Mouse (Mus musculus) lung, postnatal 0 days (tissue): ENCODE measurements around the gene Rasa1. TPM values are rescaled to one million over a fixed set of nuclear protein-coding genes. Genes with fewer than 3 reads are reported as not detected.
A peak's percentile ranks its signal among the peaks of the same experiment; 100 is the strongest.

ENCODE experiments used
- ATAC-seq: fragments of 200-750 bp; cut with Nextera tagmentation; 2 replicates; pipeline ENCODE4 v1.8.0; 2017; ENCODE audit warnings: moderate library complexity
- DNase-seq: peaks from one replicate; pipeline ENCODE4 v3.0.0-alpha.2; 2016; ENCODE audit warnings: low spot score
- H3K27ac ChIP-seq: fragments of 300-500 bp; sonication (generic); 2 replicates; pipeline ENCODE4 v1.5.1; 2014; ENCODE audit warnings: antibody characterized with exemption, mild to moderate bottlenecking, low read length, mixed read lengths
- H3K27me3 ChIP-seq: fragments of 300-500 bp; sonication (generic); replicated peaks from 2 replicates; pipeline ENCODE4 v1.6.1; 2014; ENCODE audit warnings: low read length, mixed read lengths; ENCODE audit not compliant: insufficient read depth
- H3K36me3 ChIP-seq: fragments of 300-500 bp; sonication (generic); 2 replicates; pipeline ENCODE4 v1.6.1; 2014; ENCODE audit warnings: low read length, mixed read lengths; ENCODE audit not compliant: insufficient read depth
- H3K4me1 ChIP-seq: fragments of 300-500 bp; sonication (generic); 2 replicates; pipeline ENCODE4 v1.6.1; 2014; ENCODE audit warnings: antibody characterized with exemption, low read depth, low read length, mixed read lengths; ENCODE audit not compliant: insufficient read depth
- H3K4me2 ChIP-seq: fragments of 300-500 bp; sonication (generic); replicated peaks from 2 replicates; pipeline ENCODE4 v1.6.1; 2014; ENCODE audit warnings: low read depth, mild to moderate bottlenecking, low read length, moderate library complexity, mixed read lengths
- H3K4me3 ChIP-seq: fragments of 300-500 bp; sonication (generic); 2 replicates; pipeline ENCODE4 v1.5.1; 2014; ENCODE audit warnings: low read depth, low read length
- H3K9ac ChIP-seq: fragments of 300-500 bp; sonication (generic); replicated peaks from 2 replicates; pipeline ENCODE4 v1.6.1; 2014; ENCODE audit warnings: low read depth, mild to moderate bottlenecking
- H3K9me3 ChIP-seq: fragments of 300-500 bp; sonication (generic); 2 replicates; pipeline ENCODE4 v1.6.1; 2016; ENCODE audit warnings: low read length, mixed read lengths
- CTCF ChIP-seq: IDR thresholded peaks from 2 replicates; pipeline ENCODE4 v1.5.1; 2016; ENCODE audit warnings: antibody characterized with exemption, mild to moderate bottlenecking
- EP300 ChIP-seq: IDR thresholded peaks from 2 replicates; pipeline ENCODE4 v1.6.1; 2016; ENCODE audit warnings: antibody characterized with exemption, mild to moderate bottlenecking, control low read depth
- WGBS: fragments of 180-500 bp; shearing (Covaris S2); extraction: QIAGEN DNeasy Blood & Tissue Kit; methylation state at CpG from one replicate; pipeline ENCODE4 v1.1.7; 2014; 5-methylcytosine and 5-hydroxymethylcytosine counted together
- polyA plus RNA-seq: library from polyadenylated mRNA; unstranded; fragments of >200 nt; fragmentation: Nextera tagmentation; extraction: Ambion mirVana; gene quantifications from 2 replicates; pipeline ENCODE4 v1.2.1, GENCODE M21; 2015

Gene Rasa1
- polyA plus RNA-seq, 1 experiment from 2014 or later = 44.0 TPM

GRCm38 (mm10) chr13:85218656-85219055 lies 70.3 kb downstream of the Rasa1 start:
- 74% methylated on average over 4 of the region's 4 CpGs for WGBS
- peaks cover 6% of the 10 kb centered on the region; the same call in 1 of the 2 replicates for H3K36me3 ChIP-seq
- no peak overlapping the region for H3K27ac ChIP-seq
- H3K4me1 ChIP-seq = no peaks in the 10 kb centered on the region
- no peaks in the 10 kb centered on the region for H3K27me3 ChIP-seq
- no peak overlapping the region for H3K4me2 ChIP-seq
- TF ChIP-seq EP300 = no peak
- no peak overlapping the region for H3K4me3 ChIP-seq
- no peak for ATAC-seq
- H3K9me3 ChIP-seq = no peaks in the 10 kb centered on the region
- no peak for DNase-seq
- H3K9ac ChIP-seq = no peak overlapping the region

GRCm38 (mm10) chr13:85210353-85210752 lies 78.6 kb downstream of the Rasa1 start:
- ATAC-seq (no peak), DNase-seq (no peak)
- H3K27me3 ChIP-seq = no peaks in the 10 kb centered on the region
- 62% methylated on average over 1 of the region's 1 CpGs for WGBS
- no peaks in the 10 kb centered on the region for H3K9me3 ChIP-seq
- no peak overlapping the region for H3K4me2 ChIP-seq
- no peak overlapping the region for H3K27ac ChIP-seq
- no peak overlapping the region for H3K4me3 ChIP-seq
- H3K9ac ChIP-seq = no peak overlapping the region
- TF ChIP-seq CTCF = no peak
- TF ChIP-seq EP300 = no peak
- no peaks in the 10 kb centered on the region for H3K36me3 ChIP-seq
- H3K4me1 ChIP-seq = no peaks in the 10 kb centered on the region

GRCm38 (mm10) chr13:85208656-85209055 lies 80.3 kb downstream of the Rasa1 start:
- Histone ChIP-seq H3K4me2 (no peak overlapping the region), H3K4me1 (no peaks in the 10 kb centered on the region), H3K4me3 (no peak overlapping the region), H3K27ac (no peak overlapping the region), H3K9me3 (no peaks in the 10 kb centered on the region), H3K27me3 (no peaks in the 10 kb centered on the region), H3K36me3 (0 out of 2 replicates have a peak, but pooled peaks cover 3% of the 10 kb centered on the region), H3K9ac (no peak overlapping the region)
- TF ChIP-seq CTCF (no peak), EP300 (no peak)
- 78% methylated on average over 6 of the region's 6 CpGs for WGBS
- DNase-seq = no peak
- no peak for ATAC-seq

GRCm38 (mm10) chr13:85207493-85207892 lies 81.4 kb downstream of the Rasa1 start:
- H3K27me3 ChIP-seq = no peaks in the 10 kb centered on the region
- no peaks in the 10 kb centered on the region for H3K4me1 ChIP-seq
- no peak for ATAC-seq
- TF ChIP-seq EP300 (no peak), CTCF (peak; percentile 66)
- H3K9me3 ChIP-seq = no peaks in the 10 kb centered on the region
- no peak overlapping the region for H3K27ac ChIP-seq
- H3K36me3 ChIP-seq = 0 out of 2 replicates have a peak, but pooled peaks cover 7% of the 10 kb centered on the region
- no peak overlapping the region for H3K4me2 ChIP-seq
- no peak overlapping the region for H3K9ac ChIP-seq
- 58% methylated on average over 2 of the region's 2 CpGs for WGBS
- DNase-seq = peak; percentile 64
- H3K4me3 ChIP-seq = no peak overlapping the region

- 89% methylated on average over 2 of the region's 2 CpGs for WGBS
- H3K27ac ChIP-seq = no peak overlapping the region
- DNase-seq = no peak
Measured at GRCm38 (mm10) chr13:85191253-85191652, 97.7 kb downstream of the Rasa1 start.

GRCm38 (mm10) chr13:85189644-85190121 lies 99.2 kb downstream of the Rasa1 start:
- Histone ChIP-seq H3K27ac (peak overlapping the region; percentile 87), H3K4me2 (peak overlapping the region; percentile 94), H3K36me3 (peaks cover 4% of the 10 kb centered on the region; the same call in 1 of the 2 replicates), H3K27me3 (no peaks in the 10 kb centered on the region), H3K4me3 (peak overlapping the region; percentile 76), H3K9me3 (no peaks in the 10 kb centered on the region), H3K4me1 (no peaks in the 10 kb centered on the region), H3K9ac (peak overlapping the region; percentile 70)
- TF ChIP-seq EP300 (no peak), CTCF (0 out of 2 replicates have a peak, but pooled peaks have one; percentile 4)
- ATAC-seq (peak; percentile 66), DNase-seq (peak; percentile 59)
- under 1% methylated on average over 17 of the region's 17 CpGs for WGBS

More at GRCm38 (mm10) chr13:85191253-85191652, 97.7 kb downstream of the Rasa1 start:
- H3K9me3 ChIP-seq = no peaks in the 10 kb centered on the region
- H3K4me3 ChIP-seq = no peak overlapping the region
- H3K36me3 ChIP-seq = peaks cover 4% of the 10 kb centered on the region; the same call in 1 of the 2 replicates
- no peaks in the 10 kb centered on the region for H3K4me1 ChIP-seq
- no peak for ATAC-seq
- no peak overlapping the region for H3K9ac ChIP-seq
- no peak overlapping the region for H3K4me2 ChIP-seq
- no peaks in the 10 kb centered on the region for H3K27me3 ChIP-seq
- TF ChIP-seq EP300 (no peak), CTCF (no peak)
